Mouse (Mus musculus) kidney, postnatal 4 days (tissue): Measurements from ENCODE around the gene 2610001J05Rik.
"Not testable (repeated sequence)": the region's sequence is repeated elsewhere in the genome, so short reads cannot be mapped to it uniquely, and the experiment has no call there.

Experiments
- DNase-seq, 2 experiments: peaks; one replicate each; pipeline ENCODE4 v3.0.0; 2021; ENCODE audit warnings: mixed read lengths in 2 of 2

Gene 2610001J05Rik

GRCm38 (mm10) chr6:13870919-13871624, at the start of gene 2610001J05Rik:
Gene 2610001J05Rik (minus strand): TSS chr6:13871518.
- DNase-seq, result peak; percentile 89 to 94

- DNase-seq, result no peak
Measured at GRCm38 (mm10) chr6:13909762-13910537, 38.6 kb upstream of the 2610001J05Rik start.

DNA sequence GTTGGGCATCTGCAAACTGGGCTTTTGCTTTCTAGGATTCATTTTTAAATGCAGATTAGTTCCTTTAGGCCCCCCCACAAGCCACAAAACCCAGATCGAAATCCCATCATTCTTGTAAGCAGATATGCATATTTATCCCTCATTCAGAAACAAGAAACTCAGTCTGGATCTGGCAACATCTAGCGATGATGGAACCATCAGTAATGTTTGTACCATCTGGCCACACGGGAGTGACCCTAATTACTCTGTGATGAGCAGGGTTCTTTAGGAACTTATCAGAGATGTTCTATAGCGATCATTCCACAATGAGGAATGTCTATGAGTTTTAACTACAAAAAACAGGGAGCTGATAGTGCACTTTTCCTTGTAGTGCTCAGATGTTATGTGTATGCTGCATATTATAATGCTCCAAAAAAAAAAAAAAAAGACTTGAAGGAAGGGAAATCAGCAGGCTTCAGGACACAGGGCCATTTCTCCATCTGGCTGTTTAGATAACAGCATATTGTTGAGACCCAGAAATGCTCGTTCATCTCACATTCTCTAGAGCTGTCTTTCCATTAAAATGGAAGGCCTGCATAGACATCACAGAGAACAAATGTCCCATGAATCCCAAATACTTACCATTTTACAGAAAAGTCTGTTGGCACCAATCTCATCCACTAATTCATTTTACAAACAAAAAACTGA, 31.8 kb upstream of the 2610001J05Rik start:
- no peak for DNase-seq

DNA sequence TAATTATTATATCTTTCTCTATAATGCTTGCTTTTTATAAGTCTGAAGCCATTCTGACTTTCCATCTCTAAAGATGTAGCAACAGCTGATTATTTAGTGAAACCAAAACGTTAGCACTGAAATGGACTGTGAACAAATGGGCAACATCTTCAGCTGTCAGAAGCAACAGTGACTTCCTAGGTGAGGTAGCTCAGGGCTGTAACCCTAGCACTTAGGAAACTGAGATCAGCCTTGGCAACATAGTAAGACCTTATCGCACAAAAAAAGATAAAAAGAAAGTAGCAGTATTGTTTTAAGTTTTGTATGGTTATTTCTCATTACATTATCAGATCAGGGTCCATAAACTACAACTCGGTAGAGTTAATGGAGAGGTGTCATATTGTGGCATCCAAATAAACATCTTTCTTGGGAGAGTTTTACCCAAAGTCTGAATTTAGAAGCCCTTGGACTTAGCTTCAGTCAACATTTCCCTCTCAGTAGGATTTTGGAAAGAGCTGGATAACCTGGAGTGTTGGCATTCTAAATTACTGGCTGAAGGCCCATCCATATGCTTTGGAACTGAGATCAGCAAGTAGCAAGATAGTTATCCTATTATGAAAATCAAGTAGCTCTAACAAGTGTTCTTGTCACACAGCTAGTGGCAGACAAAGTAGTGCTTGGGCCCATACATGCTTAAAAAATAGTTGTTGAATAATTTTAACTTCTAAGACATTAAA, 13.7 kb upstream of the 2610001J05Rik start:
- no peak for DNase-seq

DNA sequence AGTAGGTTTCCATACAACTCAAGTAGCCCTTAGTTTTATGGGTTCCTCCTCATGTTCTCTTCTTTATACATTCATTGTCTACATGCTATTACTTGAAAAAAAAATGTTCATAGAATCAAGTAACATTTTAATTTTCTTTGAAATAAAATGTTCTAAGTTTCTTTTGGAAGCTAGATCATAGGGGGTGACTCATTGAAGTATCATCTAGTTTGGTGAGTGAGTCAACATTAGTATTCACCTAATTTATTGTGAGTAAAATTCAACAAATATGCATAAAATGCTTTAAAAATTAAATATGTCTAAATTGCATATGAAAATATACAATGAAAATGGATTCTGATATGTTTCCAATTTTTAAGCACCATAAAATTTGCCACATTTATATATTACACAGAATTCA, 11.6 kb upstream of the 2610001J05Rik start:
- DNase-seq, result no peak

DNA sequence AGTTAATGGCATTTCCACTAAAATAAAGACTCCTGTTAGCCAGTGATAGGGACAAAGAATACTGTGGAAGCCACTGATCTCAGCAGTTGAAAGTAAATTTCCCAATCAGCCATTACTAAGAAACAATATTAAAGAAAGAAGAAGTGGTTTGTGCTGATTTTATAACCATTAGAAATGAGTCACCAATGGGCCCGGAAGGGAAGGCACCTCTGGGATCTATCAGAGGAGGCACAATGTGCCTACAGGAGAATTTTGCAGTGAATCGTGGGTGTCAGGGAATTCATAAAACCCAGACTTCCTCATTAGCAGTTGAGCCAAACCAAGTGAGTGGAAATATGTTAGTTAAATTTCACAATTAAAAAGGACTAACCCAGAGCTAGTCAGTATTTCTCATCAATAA, 2.6 kb upstream of the 2610001J05Rik start:
- DNase-seq, result no peak

DNA sequence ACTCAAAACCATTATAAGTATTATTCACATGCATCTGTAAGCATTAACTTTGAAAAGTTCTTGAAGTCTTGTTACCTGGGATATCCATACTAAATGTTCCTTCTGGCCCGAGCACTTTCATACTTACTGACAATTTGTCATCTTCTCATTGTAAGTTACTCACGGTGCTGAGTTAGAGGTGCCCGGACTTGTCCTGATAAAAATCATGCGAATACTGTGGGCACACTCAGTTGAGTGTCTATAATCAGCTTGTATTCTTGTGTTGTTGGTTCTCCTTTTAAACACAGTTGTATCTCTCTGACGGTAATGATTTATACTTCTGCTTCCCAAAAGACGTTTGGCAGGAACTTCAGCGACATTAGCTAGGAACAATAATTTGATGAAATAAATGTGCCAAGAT, 758 bp upstream of the 2610001J05Rik start:
- no peak for DNase-seq

GRCm38 (mm10) chr6:13871625-13871958, 274 bp upstream of the 2610001J05Rik start:
- no peak for DNase-seq

DNA sequence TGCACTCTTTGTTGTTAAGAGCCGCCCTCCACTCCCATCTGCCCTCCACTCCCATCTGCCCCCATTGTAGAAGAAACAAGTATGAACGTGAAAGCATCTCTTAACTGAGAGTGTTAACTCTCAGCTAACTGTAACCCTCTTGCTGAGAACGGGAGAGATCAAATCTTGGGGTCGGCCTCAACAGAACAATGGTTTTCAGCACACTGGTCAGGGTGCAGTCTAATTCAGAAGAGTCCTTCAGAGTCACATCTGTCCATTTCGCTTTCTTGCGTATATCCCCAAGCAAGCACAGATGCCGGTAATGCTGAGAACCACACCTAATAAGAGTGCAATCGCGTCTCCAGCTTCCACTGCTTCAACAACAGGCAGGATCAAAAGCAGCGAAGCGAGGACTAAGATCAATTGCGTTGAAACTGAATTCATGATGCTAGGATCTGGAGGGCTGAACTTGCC, 1.0 kb downstream of the 2610001J05Rik start:
- DNase-seq, result peak in 1 of 2 experiments; percentile 7

- no peak for DNase-seq
Measured at GRCm38 (mm10) chr6:13860596-13860995, 10.7 kb downstream of the 2610001J05Rik start.

DNA sequence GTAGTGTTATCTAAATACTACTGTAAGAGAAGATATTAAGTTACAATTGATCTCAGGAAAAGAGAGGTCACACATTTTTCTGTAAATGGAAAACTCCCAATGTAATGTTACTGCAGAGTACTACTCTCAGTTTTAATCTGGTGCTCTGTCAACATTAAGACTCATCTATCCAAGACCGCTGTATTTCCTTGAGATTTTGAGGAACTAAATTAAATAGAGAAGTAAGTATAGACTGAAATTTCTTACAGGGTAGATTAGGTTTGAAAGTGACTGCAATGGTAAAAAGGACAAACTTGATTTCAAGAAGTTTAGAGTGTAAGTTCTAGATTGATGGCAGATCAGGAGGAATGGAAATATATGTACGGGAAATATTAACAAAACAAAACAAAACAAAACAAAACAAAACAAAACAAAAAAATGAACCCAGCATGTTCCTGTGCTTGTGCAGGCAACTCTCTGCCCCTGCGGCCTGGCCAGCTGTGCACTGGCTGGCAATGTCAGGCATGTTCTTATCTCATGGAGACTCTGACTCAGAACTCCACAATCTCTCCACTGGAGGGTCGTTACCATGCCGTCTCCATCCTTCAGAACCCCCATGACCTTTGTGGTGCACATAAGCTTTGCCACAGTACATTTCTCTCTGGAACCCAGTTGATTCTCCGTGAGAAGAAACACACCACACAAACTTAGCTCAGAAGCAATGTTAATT, 11.3 kb downstream of the 2610001J05Rik start:
- DNase-seq, result no peak

DNA sequence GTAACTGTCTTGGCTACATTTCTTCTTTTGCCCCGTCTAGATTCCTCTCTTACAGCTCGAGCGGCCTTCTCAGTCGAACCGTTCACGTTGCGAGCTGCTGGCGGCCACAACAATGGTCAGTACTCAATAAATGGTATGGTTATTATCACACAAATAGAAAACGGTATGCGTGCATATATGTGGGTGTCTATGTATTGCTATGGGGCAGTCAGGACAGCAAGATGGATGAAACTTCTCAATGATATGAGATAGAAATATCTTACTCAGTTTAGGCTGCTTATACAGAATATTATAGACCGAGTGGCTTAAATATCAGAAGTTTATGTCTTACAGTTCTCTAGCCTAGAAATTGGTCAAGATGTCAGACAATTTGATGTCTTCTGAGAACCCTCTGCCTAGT, 17.1 kb downstream of the 2610001J05Rik start:
- no peak for DNase-seq

- DNase-seq, result no peak
Measured at GRCm38 (mm10) chr6:13853244-13853643, 18.1 kb downstream of the 2610001J05Rik start.

DNA sequence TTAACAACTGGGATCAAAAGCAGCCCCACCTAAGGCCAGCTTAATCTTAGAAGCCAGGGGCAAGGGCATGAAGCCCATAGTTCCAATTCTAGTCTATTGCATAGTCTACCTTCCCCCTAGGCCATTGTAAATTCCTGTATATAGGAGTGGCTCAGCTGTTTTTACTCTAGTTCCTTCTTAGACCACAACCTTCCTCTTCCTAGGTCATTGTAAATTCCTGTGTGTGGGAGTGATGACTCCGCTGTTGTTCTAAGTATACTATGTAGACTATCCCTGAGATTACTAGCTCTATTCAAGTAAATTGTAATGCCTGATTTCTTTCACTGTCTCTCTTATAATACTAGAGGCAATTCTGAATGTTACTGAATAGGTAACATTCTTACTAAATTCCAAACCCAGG, 25.3 kb downstream of the 2610001J05Rik start:
- not testable (repeated sequence) for DNase-seq

- DNase-seq, result no peak
Measured at GRCm38 (mm10) chr6:13839345-13840054, 31.8 kb downstream of the 2610001J05Rik start, which contains the start of gene Gpr85. Gene Gpr85 (minus strand): TSS chr6:13839942.

GRCm38 (mm10) chr6:13838677-13839344, 32.5 kb downstream of the 2610001J05Rik start:
- DNase-seq, result peak; percentile 76 to 81

- DNase-seq, result no peak
Measured at GRCm38 (mm10) chr6:13837916-13838676, 33.2 kb downstream of the 2610001J05Rik start.

- DNase-seq, result no peak
Measured at GRCm38 (mm10) chr6:13836967-13837570, 34.2 kb downstream of the 2610001J05Rik start.
